Mouse (Mus musculus): ENCODE results near the gene Helt.

Gene Helt

GRCm38 (mm10) chr8:46294181-46294892 lies at the start of gene Helt:
TSS of gene Helt (minus strand) at chr8:46294671.
- DNase-seq (ENCODE audit: low spot score), result no peak

DNA sequence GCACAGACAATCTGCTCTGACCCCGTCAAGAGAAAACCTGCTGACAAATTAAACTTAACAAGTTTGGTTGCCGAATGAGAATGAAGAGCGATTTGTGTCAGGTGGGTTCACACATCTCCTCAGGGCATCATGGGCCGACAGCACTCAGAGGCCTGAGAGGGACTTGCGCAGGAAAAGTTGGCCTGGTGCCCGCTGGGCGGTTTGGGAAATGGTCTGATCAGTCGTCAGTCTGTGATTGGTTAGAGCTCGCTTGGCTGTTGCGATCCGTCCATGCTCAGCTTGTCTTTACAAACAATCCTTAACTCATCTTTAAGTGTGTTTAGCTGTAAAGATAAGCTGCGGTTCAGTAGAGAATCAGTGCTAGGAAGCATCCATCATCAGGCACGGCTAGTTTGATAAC lies 47.8 kb upstream of the Helt start:
- DNase-seq (ENCODE audit: low spot score), result no peak

- no peak for DNase-seq (ENCODE audit: low spot score)
These were observed 46.2 kb upstream of the Helt start for GRCm38 (mm10) chr8:46340381-46341273.

- DNase-seq (ENCODE audit: low spot score), result no peak
These were observed 44.8 kb upstream of the Helt start for GRCm38 (mm10) chr8:46339317-46339716.

DNA sequence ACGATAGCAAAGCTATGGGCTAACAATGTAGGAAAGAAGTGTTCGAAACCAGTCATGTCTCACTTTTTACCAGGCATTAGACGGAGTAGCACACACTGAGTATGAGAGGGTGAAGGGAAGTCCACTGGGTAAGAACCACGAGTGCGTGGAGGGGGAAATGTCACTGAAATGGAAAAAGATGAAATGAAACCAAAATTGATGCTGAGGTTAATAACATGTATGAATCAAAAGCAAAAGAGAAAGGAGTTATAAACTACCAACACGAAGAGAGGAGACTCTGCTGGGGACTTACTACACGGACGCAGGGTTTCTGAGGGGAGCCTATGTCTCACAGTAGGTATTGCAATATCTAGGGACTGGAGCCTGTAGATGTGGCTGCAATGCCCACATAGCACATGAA lies 41.9 kb upstream of the Helt start:
- DNase-seq (ENCODE audit: low spot score), result no peak

DNA sequence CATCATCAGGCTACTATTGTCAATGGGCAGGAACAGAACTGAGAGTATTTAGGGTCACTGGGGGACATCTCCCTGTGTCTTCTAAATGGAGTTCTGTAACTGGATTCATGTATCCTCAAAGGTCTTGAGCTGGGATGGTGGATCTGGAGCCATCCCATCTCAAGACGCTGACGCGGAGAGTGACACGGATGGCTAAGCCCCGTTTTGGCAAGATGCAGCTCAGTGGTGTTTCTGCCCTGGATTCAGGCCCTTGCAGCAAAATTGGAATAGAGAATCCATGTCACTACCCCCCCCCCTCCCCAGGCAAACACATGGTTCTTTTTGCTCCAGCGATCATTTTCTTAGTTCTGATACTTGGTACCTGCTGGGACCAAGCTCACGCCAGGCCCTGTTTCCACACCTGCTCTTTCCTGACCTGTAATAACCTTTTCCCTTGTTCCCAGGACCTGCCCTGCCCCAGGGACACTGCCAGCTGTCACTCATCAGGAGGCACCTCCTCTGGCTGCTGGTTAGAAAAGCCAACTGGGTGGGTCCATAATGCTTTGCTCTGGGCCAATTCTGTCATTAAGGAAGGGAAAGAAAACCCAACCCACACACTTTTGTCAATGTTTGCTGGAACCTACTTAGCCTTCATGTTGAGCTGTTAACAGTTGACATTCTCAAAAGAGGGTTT lies 38.1 kb upstream of the Helt start:
- no peak for DNase-seq (ENCODE audit: low spot score)

DNA sequence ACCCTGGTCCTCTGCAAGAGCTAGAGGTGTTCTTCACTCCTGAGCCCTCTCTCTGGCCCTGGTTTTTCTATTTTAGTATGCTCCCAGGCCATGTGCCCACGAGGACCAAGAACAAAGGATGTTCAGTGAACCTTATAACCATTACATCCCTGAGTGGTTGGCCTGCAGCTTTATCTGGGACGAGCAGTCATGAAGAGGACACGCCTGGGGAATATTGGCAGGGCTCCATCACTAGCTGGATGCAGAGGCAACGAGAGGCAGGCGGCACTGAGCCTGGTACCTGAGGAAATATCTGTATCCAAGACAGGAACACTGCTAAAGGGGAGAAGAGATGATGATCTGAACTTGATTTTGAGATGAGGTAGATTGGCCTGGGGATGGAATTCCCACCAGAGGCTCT lies 37.3 kb upstream of the Helt start:
- no peak for DNase-seq (ENCODE audit: low spot score)

GRCm38 (mm10) chr8:46329396-46329795 lies 34.9 kb upstream of the Helt start:
- DNase-seq (ENCODE audit: low spot score), result no peak

- DNase-seq (ENCODE audit: low spot score), result no peak
These were observed 32.8 kb upstream of the Helt start for GRCm38 (mm10) chr8:46327284-46327683.

DNA sequence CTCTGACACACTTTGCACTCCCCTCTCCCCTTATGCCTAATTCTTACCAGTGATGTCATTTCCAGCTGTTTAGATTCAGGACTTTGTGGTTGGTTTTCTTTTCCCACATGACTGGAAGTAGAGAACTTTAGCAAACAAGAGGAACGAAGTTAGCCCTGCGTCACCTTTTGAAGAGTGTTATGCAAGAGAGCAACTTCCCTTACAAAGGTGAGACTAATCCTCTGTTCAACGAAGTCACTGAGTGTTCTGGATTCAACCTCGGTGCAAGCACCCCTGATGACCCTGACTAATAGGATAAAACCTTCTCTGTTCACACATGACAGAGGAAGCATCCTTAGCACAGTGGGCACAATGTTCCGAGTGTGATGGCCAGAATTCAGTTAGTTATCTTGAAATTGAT lies 32.2 kb upstream of the Helt start:
- DNase-seq (ENCODE audit: low spot score), result no peak

DNA sequence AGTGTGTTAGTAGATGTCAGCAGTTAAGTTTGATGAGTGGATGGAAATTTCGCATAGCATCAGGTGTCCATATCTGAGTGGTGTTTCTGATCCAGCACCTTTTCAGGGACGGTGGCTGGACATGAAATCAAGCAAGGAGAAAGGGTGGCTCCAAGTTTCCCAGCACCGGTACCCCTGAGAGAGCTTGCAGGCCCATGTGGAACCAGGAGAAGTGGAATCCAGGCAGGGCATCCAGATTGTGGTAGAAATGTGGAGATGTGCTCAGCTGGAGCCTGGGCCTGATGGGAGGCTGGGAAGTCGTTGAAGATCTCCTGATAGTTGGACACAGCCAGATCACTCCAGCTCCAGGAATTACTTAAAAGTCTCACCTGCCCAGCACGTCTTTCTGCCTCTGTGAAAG lies 30.2 kb upstream of the Helt start:
- DNase-seq (ENCODE audit: low spot score), result no peak

DNA sequence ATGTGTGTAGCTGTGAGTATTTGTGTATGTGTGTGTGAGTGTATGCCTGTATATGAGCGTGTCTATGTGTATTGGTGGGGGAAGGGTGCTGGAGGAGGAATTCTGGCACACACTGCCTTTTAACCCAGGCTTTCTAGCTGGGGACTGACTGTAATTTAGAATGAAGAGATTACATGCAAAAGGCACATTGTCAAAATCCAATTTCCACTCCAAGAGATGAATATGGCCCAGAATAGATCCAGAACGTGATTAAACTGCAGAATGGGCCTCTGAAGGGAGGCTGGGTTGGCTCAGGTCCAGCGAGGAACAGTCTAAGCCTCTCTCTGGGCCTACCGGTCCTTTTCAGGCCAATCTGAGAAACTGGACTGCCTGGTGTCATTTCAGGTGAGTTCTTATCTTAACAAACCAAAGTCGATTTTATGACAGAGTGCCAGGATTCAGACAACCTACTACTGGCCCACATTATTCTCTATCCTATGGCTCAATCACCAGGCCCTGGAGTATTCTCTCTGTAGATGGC lies 29.3 kb upstream of the Helt start:
- DNase-seq (ENCODE audit: low spot score), result peak; percentile 26

- DNase-seq (ENCODE audit: low spot score), result peak; percentile 53
These were observed 28.4 kb upstream of the Helt start for GRCm38 (mm10) chr8:46322833-46323232.

DNA sequence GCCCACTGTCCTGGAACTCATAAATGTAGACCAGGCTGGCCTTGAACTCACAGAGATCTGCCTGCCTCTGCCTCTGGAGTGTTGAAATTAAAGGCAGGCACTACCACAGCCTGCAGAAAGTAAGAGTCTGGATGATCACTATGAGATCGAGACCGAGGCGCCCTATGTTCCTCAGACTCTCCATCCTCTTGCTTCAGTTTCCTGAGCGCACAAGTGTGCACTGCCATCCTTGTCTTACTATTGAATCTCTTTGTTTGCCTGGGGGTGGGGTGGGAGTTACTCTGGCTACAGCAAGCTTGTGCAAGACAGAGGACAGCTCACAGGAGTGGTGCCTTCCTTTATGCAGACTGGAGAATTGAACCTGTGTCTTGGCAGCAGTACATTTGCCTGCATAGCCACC lies 27.9 kb upstream of the Helt start:
- DNase-seq (ENCODE audit: low spot score), result no peak

DNA sequence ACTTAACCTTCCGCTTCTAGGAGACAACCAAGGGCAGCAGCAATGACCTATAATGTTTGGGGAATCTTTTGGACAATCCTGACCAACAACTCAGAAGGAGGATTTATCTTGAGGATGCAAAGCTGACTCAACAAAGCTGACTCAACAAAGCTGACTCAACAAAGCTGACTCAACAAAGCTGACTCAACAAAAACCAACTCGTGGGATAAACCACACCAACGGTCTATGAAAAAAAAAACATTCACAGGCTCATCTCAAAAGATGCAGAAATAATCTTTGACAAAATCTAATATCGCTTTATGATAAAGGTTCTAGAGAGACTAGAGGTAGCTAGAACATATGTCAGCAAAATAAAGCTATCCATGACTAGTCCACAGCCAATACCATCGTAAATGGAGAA lies 24.3 kb upstream of the Helt start:
- no peak for DNase-seq (ENCODE audit: low spot score)

GRCm38 (mm10) chr8:46317161-46317560 lies 22.7 kb upstream of the Helt start:
- DNase-seq (ENCODE audit: low spot score), result peak; percentile 33

DNA sequence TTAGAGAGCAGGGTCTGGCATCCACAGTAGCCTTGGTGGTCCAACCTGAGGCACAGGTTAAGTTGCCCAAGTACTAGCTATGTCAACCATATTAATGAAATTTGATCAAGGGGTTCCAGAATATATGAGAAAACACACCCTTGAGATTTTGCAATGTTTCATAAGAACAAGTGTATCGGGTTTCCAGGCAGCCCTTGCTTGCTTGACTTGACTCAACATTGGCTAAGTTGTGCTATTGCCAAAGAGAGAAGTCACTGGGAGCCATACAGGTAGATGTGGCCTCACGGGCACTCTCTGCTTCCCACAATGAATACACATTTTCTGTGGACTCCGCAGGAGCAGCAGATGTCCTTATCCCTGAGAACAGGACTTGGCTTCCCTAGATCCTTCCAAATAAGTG lies 19.3 kb upstream of the Helt start:
- DNase-seq (ENCODE audit: low spot score), result no peak

DNA sequence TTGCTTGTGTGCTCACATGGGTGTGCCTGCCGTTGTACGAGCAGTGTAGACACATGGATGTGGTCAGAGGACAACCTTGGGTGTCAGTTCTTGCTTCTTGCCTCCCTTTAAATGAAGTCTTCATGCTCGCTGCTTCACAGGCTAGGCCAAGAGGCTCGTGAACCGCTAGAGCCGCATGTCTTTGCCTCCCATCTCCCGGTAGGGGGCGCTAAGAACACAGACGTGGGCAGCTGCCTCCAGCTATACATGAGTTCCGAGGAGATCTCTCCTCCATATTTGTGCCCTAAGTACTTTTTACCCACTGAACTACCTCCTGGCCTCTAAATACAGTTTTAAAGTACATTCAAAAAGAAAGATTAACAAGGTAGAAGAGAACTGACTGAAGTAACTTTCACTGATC lies 16.7 kb upstream of the Helt start:
- DNase-seq (ENCODE audit: low spot score), result peak; percentile 95

- DNase-seq (ENCODE audit: low spot score), result no peak
These were observed 13.7 kb upstream of the Helt start for GRCm38 (mm10) chr8:46308189-46308588.

DNA sequence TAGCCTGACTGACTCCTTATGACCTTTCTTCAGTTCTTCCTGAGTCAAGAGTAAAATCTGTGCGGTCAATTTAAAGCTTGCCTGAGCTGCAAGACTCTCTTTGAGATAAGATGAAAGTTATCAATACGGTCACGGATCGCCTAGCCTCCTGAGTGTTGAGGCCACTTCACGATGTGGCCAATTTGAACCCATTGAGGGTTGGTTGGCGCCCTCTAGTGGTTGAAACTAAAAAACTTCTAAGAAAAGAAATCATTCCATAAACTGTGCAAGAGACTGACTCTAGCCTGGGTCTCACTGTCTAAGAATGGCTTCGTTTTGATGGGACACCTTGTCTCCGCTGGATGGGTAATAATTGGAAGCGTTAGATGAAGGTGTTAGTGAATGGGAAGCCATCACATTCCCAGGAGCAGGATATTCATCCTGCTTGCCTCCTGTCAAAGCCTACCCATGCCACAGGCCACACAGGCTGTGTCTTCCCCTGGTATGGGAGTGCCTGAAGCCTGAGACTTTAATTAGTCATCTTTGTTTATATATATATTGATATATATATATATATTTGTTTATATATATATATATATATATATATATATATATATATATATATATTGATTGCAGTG lies 11.4 kb upstream of the Helt start:
- peak; percentile 67 for DNase-seq (ENCODE audit: low spot score)

DNA sequence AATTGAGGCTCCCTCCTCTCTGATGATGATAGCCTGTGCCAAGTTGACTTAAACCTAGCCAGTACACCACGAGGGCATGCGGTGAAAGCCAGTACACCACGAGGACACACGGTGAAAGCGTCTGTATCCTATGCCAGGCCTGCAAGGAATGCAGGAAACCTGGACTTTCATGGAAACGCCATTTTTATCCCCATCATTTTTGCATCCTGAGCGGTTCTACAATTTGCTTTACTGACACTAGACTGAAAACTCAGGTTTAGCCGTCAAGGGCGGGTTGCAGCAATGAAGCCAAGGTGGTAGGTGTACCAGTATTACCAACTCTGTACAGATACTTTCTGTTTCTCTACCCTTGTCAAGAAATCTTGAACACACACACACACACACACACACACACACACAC lies 7.7 kb upstream of the Helt start:
- DNase-seq (ENCODE audit: low spot score), result no peak

DNA sequence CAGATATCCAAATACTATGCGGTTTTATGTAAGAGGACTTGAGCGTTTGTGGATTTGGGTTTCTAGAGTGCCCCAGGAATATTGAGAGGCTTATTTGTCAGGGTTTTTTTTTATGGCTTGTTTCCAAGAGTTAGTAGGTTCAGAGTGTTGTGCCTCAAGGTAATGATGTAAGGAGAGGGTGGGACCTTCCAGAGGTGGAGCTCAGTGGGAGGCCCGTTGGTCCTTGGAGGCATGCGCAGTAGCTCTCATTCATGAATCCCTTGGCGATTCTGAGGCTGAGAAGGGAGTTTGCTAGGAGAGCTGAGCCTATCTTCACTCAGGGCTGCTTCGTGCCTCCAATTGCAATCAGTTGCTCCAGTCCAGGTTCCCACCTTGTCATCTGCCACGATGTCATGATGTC lies 4.4 kb upstream of the Helt start:
- no peak for DNase-seq (ENCODE audit: low spot score)
